Mouse (Mus musculus): ENCODE results near the gene Fam222b.
A peak's percentile ranks its signal among the peaks of the same experiment; 100 is the strongest.
"Not testable (repeated sequence)": the region's sequence is repeated elsewhere in the genome, so short reads cannot be mapped to it uniquely, and the experiment has no call there.

Fam222b gene

GRCm38 (mm10) chr11:78135314-78135713, 40.9 kb downstream of the Fam222b start:
- DNase-seq (ENCODE audit: low read depth in 1 of 2, low spot score in 2 of 2), result not testable (repeated sequence)

- no peak for DNase-seq (ENCODE audit: low read depth in 1 of 2, low spot score in 2 of 2)
Measured at GRCm38 (mm10) chr11:78136132-78136531, 41.7 kb downstream of the Fam222b start.

GRCm38 (mm10) chr11:78137584-78137983, 43.1 kb downstream of the Fam222b start:
- no peak for DNase-seq (ENCODE audit: low read depth in 1 of 2, low spot score in 2 of 2)

GRCm38 (mm10) chr11:78138023-78138422, 43.6 kb downstream of the Fam222b start:
- DNase-seq (ENCODE audit: low read depth in 1 of 2, low spot score in 2 of 2), result no peak

GRCm38 (mm10) chr11:78140665-78141064, 46.2 kb downstream of the Fam222b start:
- DNase-seq (ENCODE audit: low read depth in 1 of 2, low spot score in 2 of 2), result no peak

GRCm38 (mm10) chr11:78143520-78143919, 49.1 kb downstream of the Fam222b start:
- no peak for DNase-seq (ENCODE audit: low read depth in 1 of 2, low spot score in 2 of 2)

GRCm38 (mm10) chr11:78146168-78146567, 51.7 kb downstream of the Fam222b start:
- no peak for DNase-seq (ENCODE audit: low read depth in 1 of 2, low spot score in 2 of 2)

- DNase-seq (ENCODE audit: low read depth in 1 of 2, low spot score in 2 of 2), result no peak
Measured at GRCm38 (mm10) chr11:78146707-78147543, 52.5 kb downstream of the Fam222b start.

- DNase-seq (ENCODE audit: low read depth in 1 of 2, low spot score in 2 of 2), result no peak
Measured at GRCm38 (mm10) chr11:78151161-78151560, 56.7 kb downstream of the Fam222b start.

- DNase-seq (ENCODE audit: low read depth in 1 of 2, low spot score in 2 of 2), result no peak
Measured at GRCm38 (mm10) chr11:78152299-78153231, 58.1 kb downstream of the Fam222b start.

GRCm38 (mm10) chr11:78153778-78154177, 59.3 kb downstream of the Fam222b start:
- no peak for DNase-seq (ENCODE audit: low read depth in 1 of 2, low spot score in 2 of 2)

GRCm38 (mm10) chr11:78155674-78156073, 61.2 kb downstream of the Fam222b start:
- no peak for DNase-seq (ENCODE audit: low read depth in 1 of 2, low spot score in 2 of 2)

- no peak for DNase-seq (ENCODE audit: low read depth in 1 of 2, low spot score in 2 of 2)
Measured at GRCm38 (mm10) chr11:78156156-78156699, 61.8 kb downstream of the Fam222b start.

GRCm38 (mm10) chr11:78159096-78159495, 64.6 kb downstream of the Fam222b start:
- peak; percentile 59 to 64 for DNase-seq (ENCODE audit: low read depth in 1 of 2, low spot score in 2 of 2)

GRCm38 (mm10) chr11:78159557-78159956, 65.1 kb downstream of the Fam222b start:
- no peak for DNase-seq (ENCODE audit: low read depth in 1 of 2, low spot score in 2 of 2)

- no peak for DNase-seq (ENCODE audit: low read depth in 1 of 2, low spot score in 2 of 2)
Measured at GRCm38 (mm10) chr11:78160171-78160570, 65.7 kb downstream of the Fam222b start.

GRCm38 (mm10) chr11:78160675-78161074, 66.2 kb downstream of the Fam222b start:
- DNase-seq (ENCODE audit: low read depth in 1 of 2, low spot score in 2 of 2), result no peak

GRCm38 (mm10) chr11:78161169-78161568, 66.7 kb downstream of the Fam222b start:
- no peak for DNase-seq (ENCODE audit: low read depth in 1 of 2, low spot score in 2 of 2)

- no peak for DNase-seq (ENCODE audit: low read depth in 1 of 2, low spot score in 2 of 2)
Measured at GRCm38 (mm10) chr11:78161968-78162367, 67.5 kb downstream of the Fam222b start.

GRCm38 (mm10) chr11:78162504-78162903, 68.0 kb downstream of the Fam222b start:
- DNase-seq (ENCODE audit: low read depth in 1 of 2, low spot score in 2 of 2), result no peak

GRCm38 (mm10) chr11:78163045-78163444, 68.6 kb downstream of the Fam222b start:
- no peak for DNase-seq (ENCODE audit: low read depth in 1 of 2, low spot score in 2 of 2)
